19 mouse cellular contexts compared by ENCODE assay signal in genomic region chr2:11894792-11895568, GRCm38 (mm10).
DNase-seq lines count a peak whose midpoint lies in the region; ATAC-seq and TF ChIP-seq lines count a peak whose summit lies in the region.
"Had no signal": no experiment of that assay in that cellular context is flagged by ENCODE, and none has a peak within 500 bp of the region (broad histone marks: within the 10 kb centered on the region; RNA-seq: fewer than 3 reads in every experiment).

No protein-coding gene starts in this region.

- H3K36me3 ChIP-seq in heart, adult 2 months (ENCODE audit: control insufficient read depth, insufficient read depth, low read length): no peaks in the 10 kb centered on the region
- H3K36me3 ChIP-seq: heart, embryonic 13.5 days; midbrain, embryonic 10.5 days; neural tube, embryonic 12.5 days had no signal

- no peak overlapping the region for H3K9ac ChIP-seq in heart, adult 2 months (ENCODE audit: low read depth, low read length)
- H3K9ac ChIP-seq: heart, embryonic 13.5 days; lung, embryonic 14.5 days; neural tube, embryonic 12.5 days had no signal

- H3K79me2 ChIP-seq in heart, adult 2 months (replicated peaks; ENCODE audit: control insufficient read depth, insufficient read depth, low read length): no peaks in the 10 kb centered on the region

- 65% methylated on average over 7 of the region's 7 CpGs for WGBS in heart, adult 2 months

- no peaks in the 10 kb centered on the region for H3K4me1 ChIP-seq in heart, adult 2 months (ENCODE audit: control insufficient read depth, insufficient read depth, low read length)
- H3K4me1 ChIP-seq: heart, embryonic 13.5 days; midbrain, embryonic 10.5 days; neural tube, embryonic 12.5 days had no signal

- TF ChIP-seq CTCF in heart, adult 2 months (IDR thresholded peaks at IDR 0.05): no peak

- no peaks in the 10 kb centered on the region for H3K27me3 ChIP-seq in heart, adult 2 months (ENCODE audit: control insufficient read depth, insufficient read depth, low read length)
- H3K27me3 ChIP-seq: heart, embryonic 13.5 days; neural tube, embryonic 12.5 days had no signal

- no peak for TF ChIP-seq EP300 in heart, adult 2 months (IDR thresholded peaks at IDR 0.05; ENCODE audit: insufficient read depth, low read depth, low read length)

- H3K27ac ChIP-seq in heart, adult 2 months: no peak overlapping the region
- H3K27ac ChIP-seq: heart, embryonic 13.5 days; midbrain, embryonic 10.5 days; neural tube, embryonic 12.5 days; stomach, postnatal 0 days had no signal

- peak; percentile 97 for ATAC-seq in neutrophil, adult 5-6 weeks (ENCODE audit: extremely low read depth, insufficient number of reproducible peaks, low FRiP score, poor library complexity, severe bottlenecking)

- DNase-seq in layer of hippocampus, adult 9-11 months: peak; percentile 7
- no peak for DNase-seq in layer of hippocampus, postnatal 36 days
- peak; percentile 14 to 20 for DNase-seq in B cell, adult 2 months
- peak; percentile 16 for DNase-seq in c-Kit-positive CD71-negative TER-119-negative erythroid progenitor cells, embryonic 14.5 days (ENCODE audit: low read depth)
- no peak for DNase-seq in adrenal gland, adult 8-10 months
- no peak for DNase-seq in heart, adult 2 months
- DNase-seq: adrenal gland, postnatal 36 days; cerebellum, adult 2 months; cerebellum, postnatal 36 days; heart, postnatal 36 days; kidney, postnatal 36 days; lung, embryonic 14.5 days; lung, postnatal 36 days; thymus, postnatal 36 days had no signal

- TF ChIP-seq POLR2A in heart, adult 2 months (IDR thresholded peaks at IDR 0.05; ENCODE audit: insufficient read depth, low read depth, low read length): no peak

- H3K4me3 ChIP-seq in heart, adult 2 months: no peak overlapping the region
- H3K4me3 ChIP-seq: heart, embryonic 13.5 days; midbrain, embryonic 10.5 days; neural tube, embryonic 12.5 days had no signal

- intact Hi-C loops in heart, adult 2 months (cut with DNase I): loop anchor here (2.0 kb wide), 1 partner anchor 76 kb away; no protein-coding TSS in a partner anchor

Comparison
In these comparisons a context has a peak if more than half of its experiments do, and no peak if none do; other contexts are left out.
1. DNase-seq: peak in layer of hippocampus, adult 9-11 months (single experiment), B cell, adult 2 months (2 of 2) and c-Kit-positive CD71-negative TER-119-negative erythroid progenitor cells, embryonic 14.5 days (single experiment); none in layer of hippocampus, postnatal 36 days (0 of 2), adrenal gland, adult 8-10 months (single experiment) and heart, adult 2 months (0 of 2).